Mouse (Mus musculus) liver, adult 2 months (tissue): ENCODE data around the gene Smim23.

ENCODE experiments used
- CTCF ChIP-seq: fragments of 200-500 bp; IDR thresholded peaks from 2 replicates; pipeline ENCODE4 v1.5.1; 2011; ENCODE audit warnings: low read depth, low read length, control low read depth
- POLR2A ChIP-seq: fragments of 200-500 bp; IDR thresholded peaks from 2 replicates; pipeline ENCODE4 v1.6.1; 2011; ENCODE audit warnings: low read length, control low read depth; ENCODE audit not compliant: insufficient read depth; ENCODE audit errors: extremely low read depth

DNA sequence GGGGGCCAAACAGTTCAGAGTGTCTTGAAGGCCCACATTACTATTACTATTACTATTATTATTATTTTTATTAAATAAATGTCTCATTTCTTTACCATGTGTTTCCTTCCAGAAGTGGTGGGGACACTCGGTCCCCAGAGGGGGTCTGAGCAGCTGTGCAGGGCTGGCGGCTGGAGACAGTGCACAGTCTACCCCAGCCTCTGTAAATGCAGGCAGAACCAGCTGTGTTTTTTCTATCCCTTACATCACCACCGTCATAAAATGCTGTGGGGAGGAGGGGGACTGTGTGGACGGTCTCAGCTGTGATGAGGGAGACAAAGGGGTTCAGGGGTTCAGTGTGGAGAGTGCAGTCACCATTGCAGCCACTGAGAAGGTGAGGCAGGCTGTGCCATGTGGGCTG lies 26.0 kb downstream of the Smim23 start:
- TF ChIP-seq POLR2A (no peak), CTCF (no peak)
